Mouse (Mus musculus): ENCODE measurements around the gene Cphx2. TPM values are rescaled to one million over a fixed set of nuclear protein-coding genes. Genes with fewer than 3 reads are reported as not detected.

Cphx2 gene
- polyA plus RNA-seq, 1 experiment from 2014 or later: not detected

Other genes starting within 250 kb of the Cphx2 start
- gene Anxa11, start 239.4 kb upstream of the Cphx2 start, polyA plus RNA-seq (2014; fragmentation: Nextera tagmentation; extraction: Ambion mirVana): 3.6 and 5.0 TPM in 2 replicates
- gene Plac9a, start 178.4 kb upstream of the Cphx2 start, polyA plus RNA-seq (2014; fragmentation: Nextera tagmentation; extraction: Ambion mirVana): not detected in 2 replicates
- 2.2 and 2.4 TPM in 2 replicates for gene Tmem254a, start 153.8 kb upstream of the Cphx2 start, polyA plus RNA-seq (2014; fragmentation: Nextera tagmentation; extraction: Ambion mirVana)
- gene Cphx1, start 143.2 kb upstream of the Cphx2 start, polyA plus RNA-seq (2014; fragmentation: Nextera tagmentation; extraction: Ambion mirVana): not detected in 2 replicates
- gene Duxbl1, start 102.9 kb upstream of the Cphx2 start, polyA plus RNA-seq (2014; fragmentation: Nextera tagmentation; extraction: Ambion mirVana): 3.6 and 5.6 TPM in 2 replicates
- gene Gm9780, start 38.8 kb upstream of the Cphx2 start, polyA plus RNA-seq (2014; fragmentation: Nextera tagmentation; extraction: Ambion mirVana): 0.99 TPM in 1 of 2 replicates, not detected in the other
- 17.6 and 25.4 TPM in 2 replicates for gene Tmem254c, start 14.2 kb upstream of the Cphx2 start, polyA plus RNA-seq (2014; fragmentation: Nextera tagmentation; extraction: Ambion mirVana)
- gene Cphx3, start 781 bp downstream of the Cphx2 start, polyA plus RNA-seq (2014; fragmentation: Nextera tagmentation; extraction: Ambion mirVana): not detected in 2 replicates
- gene Duxbl2, start 36.8 kb downstream of the Cphx2 start, polyA plus RNA-seq (2014; fragmentation: Nextera tagmentation; extraction: Ambion mirVana): not detected in 2 replicates
- gene Plac9b, start 101.0 kb downstream of the Cphx2 start, polyA plus RNA-seq (2014; fragmentation: Nextera tagmentation; extraction: Ambion mirVana): 0.57 and 1.6 TPM in 2 replicates
- 8.8 and 18.8 TPM in 2 replicates for gene Tmem254b, start 125.5 kb downstream of the Cphx2 start, polyA plus RNA-seq (2014; fragmentation: Nextera tagmentation; extraction: Ambion mirVana)
- 5.0 and 6.4 TPM in 2 replicates for gene Duxbl3, start 176.4 kb downstream of the Cphx2 start, polyA plus RNA-seq (2014; fragmentation: Nextera tagmentation; extraction: Ambion mirVana)

Data from forebrain, embryonic 11.5 days (tissue).